Mouse (Mus musculus) inflammation-experienced regulatory T-cells, adult 6 months (primary cell): Measurements from ENCODE around the gene Prickle3. TPM values are rescaled to one million over a fixed set of nuclear protein-coding genes. Genes with fewer than 3 reads are reported as not detected.

Experiments
- ATAC-seq: one replicate; pipeline ENCODE4 v1.8.0; 2017
- polyA plus RNA-seq, 3 experiments: library from polyadenylated mRNA; unstranded; fragments of 100-300 nt; shearing (Covaris generic); gene quantifications; one replicate each; pipeline ENCODE4 v1.2.1; 2017

Gene Prickle3
- polyA plus RNA-seq, result 1 to 10 TPM; 4.6 to 8.3 (median 7.4) TPM

- ATAC-seq, result peak; percentile 96
These were observed at the start of gene Prickle3 for GRCm38 (mm10) chrX:7657221-7657639. Gene Prickle3 (plus strand): TSS chrX:7657260.

- no peak for ATAC-seq
These were observed 47.0 kb upstream of the Prickle3 start for GRCm38 (mm10) chrX:7610035-7610434.

- ATAC-seq, result no peak
These were observed 46.4 kb upstream of the Prickle3 start for GRCm38 (mm10) chrX:7610536-7611258.

- peak; percentile 92 for ATAC-seq
These were observed 39.0 kb upstream of the Prickle3 start for GRCm38 (mm10) chrX:7617889-7618551.

GRCm38 (mm10) chrX:7632560-7632959, 24.5 kb upstream of the Prickle3 start:
- no peak for ATAC-seq

- ATAC-seq, result no peak
These were observed 22.0 kb upstream of the Prickle3 start for GRCm38 (mm10) chrX:7635101-7635500.

GRCm38 (mm10) chrX:7638401-7639091, 18.5 kb upstream of the Prickle3 start, which contains the start of gene Syp:
Gene Syp (plus strand): TSS chrX:7638471.
- peak; percentile 86 for ATAC-seq

- ATAC-seq, result no peak
These were observed 17.3 kb upstream of the Prickle3 start for GRCm38 (mm10) chrX:7639536-7640325.

GRCm38 (mm10) chrX:7640785-7641184, 16.3 kb upstream of the Prickle3 start:
- no peak for ATAC-seq

- peak; percentile 20 for ATAC-seq
These were observed 11.7 kb upstream of the Prickle3 start for GRCm38 (mm10) chrX:7645349-7645748.

GRCm38 (mm10) chrX:7648671-7649304, 8.3 kb upstream of the Prickle3 start:
- peak; percentile 91 for ATAC-seq

- ATAC-seq, result no peak
These were observed 1.1 kb downstream of the Prickle3 start for GRCm38 (mm10) chrX:7658031-7658784.

- no peak for ATAC-seq
These were observed 1.9 kb downstream of the Prickle3 start for GRCm38 (mm10) chrX:7658785-7659589.

GRCm38 (mm10) chrX:7661086-7661485, 4.0 kb downstream of the Prickle3 start:
- no peak for ATAC-seq

GRCm38 (mm10) chrX:7662936-7663335, 5.9 kb downstream of the Prickle3 start:
- ATAC-seq, result no peak

GRCm38 (mm10) chrX:7664791-7665190, 7.7 kb downstream of the Prickle3 start:
- ATAC-seq, result no peak

GRCm38 (mm10) chrX:7665739-7666502, 8.9 kb downstream of the Prickle3 start:
- ATAC-seq, result no peak

GRCm38 (mm10) chrX:7670390-7670881, 13.4 kb downstream of the Prickle3 start:
- ATAC-seq, result peak; percentile 26

- ATAC-seq, result peak; percentile 20
These were observed 14.0 kb downstream of the Prickle3 start, which contains the start of gene Plp2 for GRCm38 (mm10) chrX:7670921-7671623. Gene Plp2 (minus strand): TSS chrX:7671390.
